Mouse (Mus musculus) cerebellum, postnatal 4 days (tissue): ENCODE data around the gene Wnt7b.

Source experiments
- DNase-seq, 2 experiments: peaks; one replicate each; pipeline ENCODE4 v3.0.0; 2022; ENCODE audit warnings: low spot score in 2 of 2, mixed read lengths in 1 of 2

Wnt7b gene

DNA sequence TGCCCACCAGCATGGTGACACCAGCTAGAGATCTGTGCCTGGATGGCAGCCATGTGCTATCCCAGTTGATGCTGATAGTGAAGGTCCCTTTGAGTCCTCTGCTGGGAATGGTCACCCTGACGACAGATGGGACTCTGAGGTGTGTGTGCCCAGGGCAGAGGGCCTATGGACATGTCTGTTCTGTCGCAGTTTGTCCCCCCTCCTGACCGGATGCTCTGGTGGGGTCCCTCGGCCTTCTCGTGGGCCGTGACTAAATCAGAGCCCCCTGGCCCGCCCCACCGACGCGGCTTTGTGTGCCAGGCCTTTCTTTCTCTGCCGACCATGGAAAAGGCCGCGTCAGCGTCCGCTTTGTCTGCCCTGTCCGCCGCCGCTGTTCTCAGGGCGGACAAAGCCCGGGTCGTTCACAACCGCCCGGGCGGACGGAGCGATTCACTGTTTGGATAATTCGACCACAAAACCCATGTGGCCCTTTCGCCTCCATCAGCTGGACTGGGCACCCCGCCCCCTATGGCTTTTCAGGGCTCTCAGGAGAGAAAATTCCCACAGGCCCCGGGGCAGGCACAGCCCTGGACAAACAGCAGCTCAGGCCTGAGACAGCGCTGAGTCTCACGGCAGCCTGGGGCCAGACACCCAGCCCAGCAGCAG, 74.8 kb downstream of the Wnt7b start:
- no peak for DNase-seq

DNA sequence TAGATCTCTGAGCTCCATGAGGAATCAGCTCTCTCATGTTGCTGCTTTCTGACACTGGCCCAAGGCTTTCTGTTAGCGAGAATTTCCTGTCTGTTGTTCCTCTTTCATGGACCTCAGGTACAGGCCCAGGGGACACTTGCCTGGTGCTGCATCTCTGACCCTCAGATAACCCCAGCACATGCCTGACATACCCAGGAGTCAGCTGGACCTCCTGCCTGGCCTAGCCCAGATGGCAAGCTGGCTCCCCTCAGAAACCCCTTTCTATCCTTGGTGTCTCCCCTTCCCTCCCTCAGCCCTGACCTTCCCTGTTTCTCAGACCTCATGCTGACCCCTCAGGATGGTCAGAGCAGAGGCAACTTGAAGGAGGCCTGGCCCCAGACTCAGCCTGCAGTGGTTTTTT, 75.6 kb downstream of the Wnt7b start:
- DNase-seq, result no peak

DNA sequence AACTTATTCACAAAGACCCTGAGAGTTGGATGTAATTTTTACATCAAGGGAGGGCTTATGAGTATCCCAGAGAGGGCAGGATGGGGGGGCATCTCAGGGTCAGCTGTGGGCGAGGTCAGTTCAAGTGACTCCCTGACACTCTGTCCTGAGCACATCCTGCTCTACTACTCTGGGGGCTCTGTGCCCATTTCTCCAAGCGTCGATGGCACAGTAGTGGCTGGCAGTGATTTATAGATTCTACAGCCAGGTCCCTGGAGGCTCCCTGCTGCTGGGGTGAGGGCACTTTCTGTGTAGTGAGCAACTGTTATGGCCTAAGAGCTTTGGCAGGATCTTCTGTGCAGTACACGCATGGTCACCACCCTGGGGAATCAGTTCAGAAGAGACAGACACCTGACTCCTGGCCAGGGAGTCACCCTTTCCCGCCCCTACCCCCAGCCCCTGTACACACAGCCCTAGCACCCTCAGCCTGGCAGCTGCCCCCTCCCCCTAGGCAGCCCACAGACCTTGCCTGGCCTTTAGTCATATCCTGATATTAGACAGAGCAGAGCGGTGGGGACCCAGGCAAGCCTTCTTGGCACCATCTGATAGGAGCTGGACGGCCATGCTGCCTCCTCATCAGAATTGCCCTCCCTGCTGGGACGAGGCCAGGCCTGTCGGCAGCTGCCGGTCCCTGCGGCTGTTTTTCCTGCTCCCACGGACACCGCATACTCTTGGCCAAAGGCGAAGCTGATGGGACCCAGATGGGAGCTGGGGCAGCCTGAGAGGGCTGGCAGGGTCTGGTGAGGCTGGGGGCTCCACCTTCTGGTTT, 77.0 kb downstream of the Wnt7b start:
- DNase-seq, result peak in 1 of 2 experiments; percentile 76

DNA sequence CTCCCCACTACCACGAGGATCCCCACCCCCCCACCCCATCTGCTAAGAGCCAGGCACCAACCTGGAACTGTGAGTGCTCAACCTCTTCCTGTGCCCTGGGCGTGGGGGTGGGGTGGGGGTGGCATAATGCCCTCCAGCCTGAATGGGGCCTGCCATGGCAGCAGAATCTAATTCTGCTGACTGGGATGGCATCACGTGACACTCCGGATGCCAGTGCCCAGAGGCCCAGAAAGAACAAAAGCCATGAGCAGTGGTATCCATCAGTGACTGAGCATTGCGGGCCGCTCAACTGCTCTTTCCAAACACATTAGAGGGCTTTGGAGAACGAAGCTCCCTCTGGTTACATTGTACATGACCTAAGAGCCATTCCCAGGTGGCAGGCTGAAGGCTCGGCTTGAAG, 79.1 kb downstream of the Wnt7b start, which contains the start of gene 7530416G11Rik:
Gene 7530416G11Rik (minus strand): TSS at position 101 of the 400 bp plus-strand sequence.
- no peak for DNase-seq

DNA sequence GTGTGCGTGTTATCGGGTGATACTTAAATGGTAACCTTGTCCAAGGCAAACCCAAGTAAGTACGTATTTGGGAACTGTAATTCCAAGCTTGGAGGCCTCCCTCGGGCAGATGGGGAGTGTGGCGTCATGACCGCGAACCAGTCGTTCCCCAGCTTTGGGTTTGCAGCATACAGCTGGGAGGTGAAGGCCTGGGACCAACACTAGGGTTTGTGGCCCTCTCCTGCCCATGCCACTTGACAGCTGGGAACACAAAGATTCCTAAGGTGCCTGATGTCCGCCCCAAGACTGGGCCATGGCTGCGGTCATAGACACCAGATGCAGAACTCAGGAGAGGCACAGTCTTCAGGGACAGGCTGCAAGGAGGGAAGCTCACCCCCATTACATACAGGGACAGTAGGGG, 82.0 kb downstream of the Wnt7b start:
- no peak for DNase-seq

DNA sequence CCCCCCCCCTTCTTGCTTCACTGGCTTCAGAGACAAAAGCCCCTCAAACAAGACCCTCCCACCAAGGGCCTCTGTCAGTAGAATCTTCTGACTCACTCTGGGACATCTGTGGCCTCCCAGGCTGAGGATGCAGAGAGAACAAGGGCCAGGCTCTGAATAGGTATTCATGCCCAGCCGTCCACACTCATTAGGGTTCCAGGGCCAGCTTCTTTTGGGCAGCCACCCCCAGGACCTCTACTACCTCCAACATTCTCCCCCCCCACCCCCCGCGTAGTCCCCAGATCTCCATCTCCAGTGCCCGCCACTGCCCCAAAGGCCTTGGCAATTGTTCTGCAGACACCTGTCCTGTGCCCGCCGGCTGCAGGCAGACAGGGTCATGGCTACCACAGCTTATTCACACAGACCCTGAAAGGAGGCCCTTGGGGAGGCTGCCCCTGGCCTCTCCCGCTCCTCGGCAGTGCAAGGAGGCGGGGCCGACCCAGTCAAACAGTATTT, 84.2 kb downstream of the Wnt7b start:
- no peak for DNase-seq

DNA sequence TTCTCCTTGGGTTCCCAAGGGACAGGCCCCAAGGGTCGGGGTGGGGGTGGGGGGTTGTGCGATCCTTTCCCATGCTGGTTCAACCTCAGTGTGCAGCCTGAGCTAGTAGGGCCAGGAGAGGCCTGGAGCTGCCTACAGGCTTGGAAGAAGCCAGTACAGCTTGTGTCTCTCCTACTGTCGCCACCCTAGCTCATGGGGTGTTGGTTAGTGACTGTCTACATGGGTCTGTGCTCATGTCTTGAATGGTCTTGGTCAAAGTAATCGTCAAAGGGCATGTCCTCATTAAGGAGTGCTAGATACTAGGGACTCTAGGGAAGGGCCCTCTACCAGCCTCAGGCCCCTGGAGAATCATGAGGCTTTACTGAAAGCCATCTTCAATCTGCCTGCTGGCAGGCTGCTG, 84.7 kb downstream of the Wnt7b start:
- DNase-seq, result no peak

DNA sequence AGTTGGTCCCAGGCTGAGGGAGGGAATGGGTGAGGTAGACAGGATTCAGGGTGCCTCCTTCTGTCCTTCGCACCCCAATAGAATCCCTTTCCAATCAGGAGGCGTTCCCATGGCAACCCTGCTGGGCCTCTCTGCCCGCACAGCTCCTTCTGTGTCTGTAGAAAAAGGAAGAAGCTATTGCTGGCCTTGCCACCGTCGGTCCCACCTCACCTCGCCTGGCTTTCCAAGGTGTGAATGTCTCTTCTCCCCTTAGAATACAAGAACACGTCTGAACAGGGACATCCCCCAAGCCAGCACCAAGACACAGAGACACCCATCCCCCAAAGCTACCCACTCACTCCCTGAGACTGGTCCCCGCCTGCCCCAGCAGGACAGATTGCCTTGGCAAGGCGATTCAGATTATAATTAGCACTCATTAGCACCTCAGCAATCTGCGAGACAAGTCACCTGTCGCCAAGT, 88.1 kb downstream of the Wnt7b start:
- no peak for DNase-seq

DNA sequence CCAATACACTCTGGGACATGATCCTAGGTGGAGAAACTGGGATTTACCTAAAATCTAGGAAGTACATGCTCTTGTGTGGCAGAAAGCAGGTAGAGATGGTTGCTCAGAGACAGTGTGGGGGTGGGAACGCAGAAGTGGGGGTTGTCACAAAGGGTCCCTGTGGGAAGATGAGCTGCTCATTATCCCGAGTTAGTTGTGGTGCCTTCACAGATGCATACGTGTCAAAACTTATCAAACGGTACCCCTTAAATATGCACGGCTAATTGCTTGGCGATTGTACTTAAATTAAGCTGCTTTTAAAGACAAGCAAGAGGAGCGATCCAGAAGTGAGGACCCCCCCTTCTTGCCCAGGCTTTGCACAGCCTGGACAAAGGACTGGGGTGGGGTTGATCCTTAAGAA, 92.5 kb downstream of the Wnt7b start:
- no peak for DNase-seq

DNA sequence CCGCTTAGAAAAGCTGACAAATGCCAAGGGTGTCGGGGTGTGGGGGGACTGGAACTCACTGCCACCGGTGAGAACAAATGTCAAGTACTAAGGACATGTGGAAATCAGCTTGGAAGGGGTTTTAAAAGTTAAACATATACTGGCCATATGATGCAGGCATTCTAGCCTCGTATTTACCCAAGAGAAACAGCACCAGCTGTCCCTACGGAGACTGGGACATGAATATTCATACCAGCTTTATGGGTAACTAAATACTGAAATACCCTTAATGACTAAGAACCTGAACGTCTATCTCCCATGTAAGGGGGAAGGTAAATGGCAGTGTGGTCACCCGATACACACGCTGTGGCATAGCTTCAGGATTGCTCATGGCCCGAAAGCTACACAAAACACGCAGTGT, 93.4 kb downstream of the Wnt7b start:
- no peak for DNase-seq
